Mouse (Mus musculus): ENCODE measurements around the gene Cenpx. TPM values are rescaled to one million over a fixed set of nuclear protein-coding genes. Genes with fewer than 3 reads are reported as not detected.

Cenpx gene
- total RNA-seq (2023) = 30.2 and 33.5 TPM in 2 replicates

DNA sequence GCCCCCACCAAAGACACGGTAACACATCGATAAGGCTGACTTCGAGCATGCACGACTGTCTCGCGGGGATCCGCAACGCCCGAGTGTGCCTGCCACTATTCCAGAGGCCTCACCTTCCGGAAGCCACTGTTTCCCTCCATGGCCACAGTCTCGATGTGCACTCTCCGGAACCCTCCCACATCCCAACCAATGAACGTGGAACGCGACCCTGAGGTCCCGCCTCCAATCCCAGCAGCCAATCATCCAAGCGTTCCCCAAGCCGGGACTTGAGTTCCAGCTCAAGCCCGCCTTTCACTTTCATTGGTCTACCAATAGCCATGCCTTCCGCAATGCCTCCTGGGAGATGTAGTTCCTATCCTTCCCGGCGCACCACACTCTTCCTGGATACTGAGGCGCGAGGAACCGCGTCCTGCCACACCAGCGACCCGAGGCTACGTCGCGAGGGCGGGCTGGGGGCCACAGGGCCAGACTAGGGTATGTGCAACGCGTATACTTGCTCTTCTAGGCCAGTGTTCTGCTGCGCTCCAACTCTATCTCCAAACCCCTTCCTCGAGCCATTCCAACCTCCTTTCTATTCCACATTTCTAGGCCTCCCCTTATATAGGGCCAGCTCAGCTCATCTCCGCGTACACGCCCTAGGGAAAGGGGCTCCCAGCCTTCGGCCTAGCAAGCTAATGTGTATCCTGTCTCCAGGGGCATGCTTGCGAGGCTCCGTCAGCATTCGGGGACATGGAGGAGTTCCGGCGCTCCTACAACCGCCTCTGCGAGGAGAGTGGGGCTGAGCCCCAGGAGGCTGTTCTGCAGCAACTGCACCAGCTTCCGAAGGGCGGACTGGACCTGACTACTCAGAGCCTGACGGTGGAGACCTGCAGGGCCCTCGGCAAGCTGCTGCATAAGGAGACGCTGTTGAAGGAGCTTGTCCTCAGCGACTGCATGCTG lies at the start of gene Cenpx, which contains the start of gene Lrrc45:
Cenpx (minus strand) TSS at position 159 of the 939 bp plus-strand sequence.
Lrrc45 (plus strand) TSS at position 346 of the 939 bp plus-strand sequence.

DNA sequence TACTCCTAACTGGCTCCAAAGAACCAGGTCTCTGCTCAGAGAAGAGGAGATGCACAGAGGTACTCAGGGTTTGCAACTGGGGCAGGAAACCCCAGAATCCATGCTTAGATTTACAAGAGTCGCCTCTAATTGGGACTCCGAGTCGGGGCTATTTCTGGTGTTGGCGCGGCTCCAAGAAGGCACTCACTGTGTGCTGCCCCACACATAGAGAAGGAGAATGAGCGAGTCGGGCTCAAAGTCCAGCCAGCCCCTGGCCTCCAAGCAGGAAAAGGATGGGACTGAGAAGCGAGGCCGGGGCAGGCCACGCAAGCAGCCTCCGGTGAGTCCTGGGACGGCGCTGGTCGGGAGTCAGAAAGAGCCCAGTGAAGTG lies 49.1 kb upstream of the Cenpx start, which contains the start of gene Hmga1b:
Hmga1b (plus strand) TSS at position 123 of the 370 bp plus-strand sequence.

GRCm38 (mm10) chr11:120731858-120732680 lies 18.5 kb upstream of the Cenpx start, which contains the start of gene Cbr2:
Cbr2 (minus strand) TSS chr11:120732114.

DNA sequence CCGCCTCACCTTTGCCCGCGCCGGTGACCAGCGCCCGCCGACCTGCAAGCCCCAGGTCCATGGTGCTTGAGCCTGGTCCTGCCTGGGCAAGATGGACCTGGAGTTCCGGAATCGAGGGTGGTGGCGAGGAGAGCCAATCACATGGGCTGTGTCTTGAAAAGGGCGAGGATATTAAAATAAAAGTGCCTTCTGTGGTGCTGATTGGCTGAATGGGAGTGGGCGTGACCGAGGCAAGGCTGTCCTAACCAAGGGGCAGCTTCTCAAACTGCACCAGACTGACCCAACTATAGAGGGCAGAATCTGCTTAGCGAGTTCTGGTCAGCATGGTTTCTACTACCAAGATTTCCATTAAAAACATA lies 13.6 kb upstream of the Cenpx start, which contains the start of gene Dcxr:
Dcxr (minus strand) TSS at position 113 of the 359 bp plus-strand sequence.

DNA sequence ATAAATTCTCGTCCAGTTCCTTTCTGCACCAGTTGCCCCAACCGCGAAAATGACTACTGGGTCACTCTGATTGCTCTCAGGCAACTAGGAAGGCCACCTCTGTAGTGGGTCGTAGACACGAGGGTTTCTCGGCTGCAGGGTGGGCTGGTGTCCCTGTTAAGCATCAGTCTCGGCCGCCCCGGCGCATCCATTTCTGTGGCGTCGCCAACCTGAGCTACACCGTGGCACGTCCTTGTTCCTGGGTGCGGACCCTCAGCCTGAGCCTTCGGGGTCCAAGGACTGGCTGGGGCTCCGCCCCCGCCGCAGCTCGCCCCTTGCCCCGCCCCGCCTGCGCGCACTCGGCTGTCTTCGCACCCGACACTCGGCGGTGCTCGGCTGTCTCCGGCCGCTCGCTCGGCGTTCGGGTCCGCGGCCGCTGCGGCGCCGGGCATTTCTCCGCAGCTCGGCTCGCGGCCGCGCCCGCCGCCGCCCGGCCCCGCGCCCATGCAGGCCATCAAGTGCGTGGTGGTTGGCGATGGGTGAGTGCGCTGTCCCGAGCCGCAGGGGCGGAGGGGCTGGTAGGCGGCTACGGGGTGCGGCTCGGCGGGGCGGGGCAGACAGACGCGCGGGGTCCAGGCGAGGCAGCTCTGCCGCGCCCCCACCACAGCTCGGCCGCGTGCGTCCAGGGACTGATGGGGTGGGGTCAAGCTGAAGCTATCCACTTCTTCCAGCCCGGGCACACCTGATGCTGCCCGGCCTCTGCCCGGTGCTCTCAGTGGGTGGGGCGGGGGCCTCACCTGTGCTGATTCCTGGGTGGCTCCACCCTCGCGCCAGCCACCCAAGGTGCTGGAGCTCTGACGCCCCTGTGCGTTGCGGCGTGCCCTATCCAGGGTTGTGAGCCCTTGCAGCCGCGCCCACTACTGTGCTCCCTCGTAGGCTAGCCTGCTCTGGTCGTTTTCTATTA lies 7.9 kb upstream of the Cenpx start, which contains the start of gene Rac3:
Rac3 (plus strand) TSS at position 347 of the 943 bp plus-strand sequence.

DNA sequence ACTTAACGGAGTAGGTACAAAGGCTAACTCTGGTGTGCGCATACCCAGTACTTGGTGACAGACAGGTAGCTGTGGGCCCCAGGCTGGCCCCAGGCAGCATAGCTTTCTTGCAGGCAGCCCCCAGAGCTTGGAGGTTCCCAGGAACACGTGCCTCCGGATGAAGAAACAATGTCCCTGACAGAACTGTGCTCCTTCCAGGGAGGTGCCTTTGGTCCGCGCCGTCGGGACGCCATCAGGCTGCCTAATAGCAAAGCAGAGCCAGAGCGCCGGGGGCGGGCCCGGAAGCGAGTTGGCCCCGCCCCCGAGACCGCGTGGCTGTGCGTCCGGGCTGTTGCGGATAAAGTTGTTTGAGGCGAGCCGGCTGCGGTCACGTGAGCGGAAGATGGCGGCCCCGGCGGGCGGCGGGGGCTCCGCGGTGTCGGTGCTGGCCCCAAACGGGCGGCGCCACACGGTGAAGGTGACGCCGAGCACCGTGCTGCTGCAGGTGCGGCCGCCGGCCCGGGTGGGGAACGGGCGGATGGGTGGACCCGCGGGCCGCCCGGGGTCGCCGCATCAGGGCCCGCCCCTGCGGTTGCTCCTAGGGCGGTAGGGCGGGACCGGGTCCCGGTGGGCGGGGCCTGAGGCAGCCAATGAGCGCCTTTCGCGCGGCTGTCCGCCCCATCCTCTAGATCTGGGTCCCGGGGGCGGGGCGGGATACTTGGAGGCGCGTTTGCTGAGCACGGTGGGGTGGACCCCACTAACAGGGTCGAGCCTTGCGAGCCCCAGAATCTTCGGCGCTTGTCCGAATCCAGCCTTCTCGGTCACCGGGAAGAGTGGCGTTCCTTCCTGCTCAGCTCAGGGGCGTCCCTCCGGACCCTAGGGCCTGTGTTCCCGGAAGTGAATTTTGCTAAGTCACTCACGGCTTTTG lies 40.6 kb downstream of the Cenpx start, which contains the start of gene Aspscr1:
Aspscr1 (plus strand) TSS at position 287 of the 907 bp plus-strand sequence.

DNA sequence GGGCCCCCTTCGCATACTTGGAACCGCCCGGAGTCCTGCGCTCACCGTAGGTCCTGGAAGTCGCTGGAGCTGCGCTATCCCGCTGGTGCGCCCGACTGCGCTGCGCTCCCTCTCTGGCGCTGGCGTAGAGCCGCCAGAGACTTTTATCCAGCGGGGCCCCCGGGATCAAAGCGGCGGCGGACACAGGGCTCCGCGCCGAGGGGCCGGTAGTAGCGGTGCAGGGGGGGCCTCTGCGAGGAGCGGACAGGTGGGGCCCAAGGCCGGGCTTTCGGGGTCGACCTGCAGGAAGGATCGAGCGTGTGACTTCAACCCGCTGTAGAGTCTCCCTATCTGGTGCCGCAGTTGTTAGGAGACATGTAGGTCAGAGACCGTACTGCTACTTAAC lies 52.5 kb downstream of the Cenpx start, which contains the start of gene Notum:
Notum (minus strand) TSS at position 100 of the 385 bp plus-strand sequence.

Other genes with a start within 250 kb of the Cenpx start
- 5.6 and 7.2 TPM in 2 replicates for gene Arl16, start 246.1 kb downstream of the Cenpx start, total RNA-seq (2023)
- gene Mrpl12, start 229.1 kb downstream of the Cenpx start, total RNA-seq (2023) = 12.8 and 16.8 TPM in 2 replicates
- 11.2 and 13.4 TPM in 2 replicates for gene Slc25a10, start 221.9 kb downstream of the Cenpx start, total RNA-seq (2023)
- not detected in 2 replicates for gene Gcgr, start 183.0 kb downstream of the Cenpx start, total RNA-seq (2023)
- gene Mcrip1, start 164.0 kb downstream of the Cenpx start, total RNA-seq (2023) = 28.8 and 31.9 TPM in 2 replicates
- gene Ppp1r27, start 162.6 kb downstream of the Cenpx start, total RNA-seq (2023) = not detected in 2 replicates
- gene P4hb, start 140.5 kb downstream of the Cenpx start, total RNA-seq (2023) = 245 and 272 TPM in 2 replicates
- 428 and 459 TPM in 2 replicates for gene Arhgdia, start 132.1 kb downstream of the Cenpx start, total RNA-seq (2023)
- gene Alyref, start 115.4 kb downstream of the Cenpx start, total RNA-seq (2023) = 116 and 122 TPM in 2 replicates
- 36.8 and 40.0 TPM in 2 replicates for gene Anapc11, start 115.3 kb downstream of the Cenpx start, total RNA-seq (2023)
- gene Npb, start 105.3 kb downstream of the Cenpx start, total RNA-seq (2023) = 1.5 TPM in 1 of 2 replicates, not detected in the other
- 28.9 and 43.8 TPM in 2 replicates for gene Pcyt2, start 95.8 kb downstream of the Cenpx start, total RNA-seq (2023)
- 114 and 133 TPM in 2 replicates for gene Sirt7, start 88.5 kb downstream of the Cenpx start, total RNA-seq (2023)
- 122 and 149 TPM in 2 replicates for gene Mafg, start 80.1 kb downstream of the Cenpx start, total RNA-seq (2023)
- gene Pycr1, start 70.0 kb downstream of the Cenpx start, total RNA-seq (2023) = 1.4 and 1.5 TPM in 2 replicates
- not detected in 2 replicates for gene Myadml2, start 65.6 kb downstream of the Cenpx start, total RNA-seq (2023)
- gene Notum, start 52.6 kb downstream of the Cenpx start, total RNA-seq (2023) = not detected in 2 replicates
- 82.0 and 103 TPM in 2 replicates for gene Aspscr1, start 40.8 kb downstream of the Cenpx start, total RNA-seq (2023)
- gene Lrrc45, start 187 bp upstream of the Cenpx start, total RNA-seq (2023) = 9.1 and 10.4 TPM in 2 replicates
- 0.88 and 1.2 TPM in 2 replicates for gene Rac3, start 7.7 kb upstream of the Cenpx start, total RNA-seq (2023)
- gene Dcxr, start 13.5 kb upstream of the Cenpx start, total RNA-seq (2023) = 5.6 and 6.1 TPM in 2 replicates
- gene Cbr2, start 18.4 kb upstream of the Cenpx start, total RNA-seq (2023) = 2.3 and 2.9 TPM in 2 replicates
- 36.2 and 41.5 TPM in 2 replicates for gene Hmga1b, start 49.1 kb upstream of the Cenpx start, total RNA-seq (2023)
- gene Rfng, start 70.5 kb upstream of the Cenpx start, total RNA-seq (2023) = 12.0 and 12.2 TPM in 2 replicates
- gene Gps1, start 70.5 kb upstream of the Cenpx start, total RNA-seq (2023) = 34.8 and 43.3 TPM in 2 replicates
- 23.4 and 32.1 TPM in 2 replicates for gene Dus1l, start 82.7 kb upstream of the Cenpx start, total RNA-seq (2023)
- 18.5 and 25.7 TPM in 2 replicates for gene Fasn, start 110.8 kb upstream of the Cenpx start, total RNA-seq (2023)
- 3.4 and 4.2 TPM in 2 replicates for gene Ccdc57, start 219.1 kb upstream of the Cenpx start, total RNA-seq (2023)
- gene Slc16a3, start 234.7 kb upstream of the Cenpx start, total RNA-seq (2023) = 470 and 646 TPM in 2 replicates